Mouse (Mus musculus): ENCODE data around the gene Gm11487. TPM values are rescaled to one million over a fixed set of nuclear protein-coding genes. Genes with fewer than 3 reads are reported as not detected.

Gm11487 gene
- not detected in 4 replicates for total RNA-seq (2023)

GRCm38 (mm10) chr4:73404972-73405371, at the start of gene Gm11487:
Gene Gm11487 (minus strand): TSS chr4:73405072.

Other genes starting within 250 kb of the Gm11487 start
- not detected in 4 replicates for gene Gm11238, start 202.8 kb upstream of the Gm11487 start, total RNA-seq (2023)
- gene Gm11237, start 217.9 kb upstream of the Gm11487 start, total RNA-seq (2023), result not detected in 4 replicates
- gene Gm11236, start 233.0 kb upstream of the Gm11487 start, total RNA-seq (2023), result not detected in 4 replicates